Mouse (Mus musculus): ENCODE measurements at regions not wholly inside any gene's neighbourhood (a gene's known extent, or its start where the extent isn't known, plus 50 kb on each side); places are given as distances from the start of the nearest gene placed in this dataset.
A peak's percentile ranks its signal among the peaks of the same experiment; 100 is the strongest.

DNA sequence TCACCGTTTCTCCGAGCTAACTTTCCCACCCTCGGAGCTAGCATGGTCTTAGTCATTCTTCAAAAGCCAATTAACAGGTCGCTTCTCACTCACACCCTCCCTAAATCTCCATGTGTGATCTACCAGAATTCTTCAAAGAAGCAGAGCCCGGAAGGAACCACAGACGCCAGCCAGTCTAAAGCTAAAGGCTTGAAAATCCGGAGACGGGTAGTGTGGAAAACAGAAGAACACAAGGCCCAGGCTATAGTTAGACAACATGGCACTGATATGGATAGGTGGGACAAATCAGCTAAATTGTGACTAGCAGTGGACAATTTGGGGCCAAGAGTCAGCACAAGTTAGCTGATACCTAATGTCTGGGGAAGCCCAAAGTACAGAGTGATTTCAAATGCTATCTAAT is 387.0 kb upstream of the Trpc7 start:
- no peak for DNase-seq (ENCODE audit: low read depth, low spot score)

DNA sequence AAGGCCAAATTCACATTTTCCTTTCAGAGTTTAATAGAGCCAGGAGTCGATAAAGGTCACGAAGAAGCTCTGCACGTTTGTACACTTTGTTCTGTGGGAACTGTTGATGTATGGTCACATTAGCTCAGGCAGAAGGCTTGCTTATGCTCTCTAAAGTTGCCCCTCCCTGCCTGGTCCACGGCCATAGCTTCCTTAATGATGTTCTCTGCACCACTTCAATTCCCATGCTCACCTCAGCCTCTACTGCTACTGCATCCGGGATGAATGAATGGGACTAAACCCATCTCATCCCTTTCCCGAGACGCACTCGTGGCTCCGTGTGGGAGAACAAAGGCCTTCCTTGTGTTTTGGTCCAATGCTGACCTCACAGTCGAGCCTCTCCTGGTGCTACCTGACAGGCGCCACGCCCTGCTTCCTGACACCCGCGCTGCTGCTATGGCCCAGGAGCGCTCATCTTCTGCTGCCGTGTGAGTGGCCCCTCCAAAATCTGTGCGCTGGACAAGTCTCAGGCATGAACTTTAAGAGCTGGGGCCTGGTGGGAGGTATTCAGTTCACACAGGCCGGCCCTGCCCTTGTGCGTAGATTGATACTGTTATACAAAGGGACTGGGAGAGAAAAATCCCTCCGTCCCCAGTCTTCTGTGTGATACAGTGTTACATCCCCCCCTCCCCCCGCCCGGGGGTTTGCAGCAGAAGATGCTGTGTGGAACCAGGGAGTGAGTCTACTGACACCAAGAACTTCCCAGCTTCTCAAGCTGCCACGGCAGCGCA is 386.3 kb upstream of the Trpc7 start:
- no peak for DNase-seq (ENCODE audit: low read depth, low spot score)

DNA sequence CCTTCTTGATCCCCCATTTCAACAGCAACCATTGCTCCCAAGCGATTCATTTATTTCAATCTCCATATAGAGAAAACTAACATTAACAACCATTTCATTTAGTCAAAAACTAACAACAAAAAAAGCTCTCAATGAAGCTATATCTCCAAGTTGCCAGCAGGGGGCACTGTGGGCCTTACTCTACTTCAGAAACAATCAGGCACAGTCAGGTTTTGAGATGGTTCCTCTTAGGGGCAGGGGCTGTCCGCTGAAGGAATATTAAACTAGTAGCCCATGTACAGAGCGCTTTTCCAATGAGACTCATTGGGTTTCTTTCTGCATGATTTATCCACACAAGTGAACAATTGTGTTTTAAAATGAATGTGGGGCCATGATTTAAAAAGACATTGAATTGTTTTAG is 385.7 kb upstream of the Trpc7 start:
- DNase-seq (ENCODE audit: low read depth, low spot score): no peak

DNA sequence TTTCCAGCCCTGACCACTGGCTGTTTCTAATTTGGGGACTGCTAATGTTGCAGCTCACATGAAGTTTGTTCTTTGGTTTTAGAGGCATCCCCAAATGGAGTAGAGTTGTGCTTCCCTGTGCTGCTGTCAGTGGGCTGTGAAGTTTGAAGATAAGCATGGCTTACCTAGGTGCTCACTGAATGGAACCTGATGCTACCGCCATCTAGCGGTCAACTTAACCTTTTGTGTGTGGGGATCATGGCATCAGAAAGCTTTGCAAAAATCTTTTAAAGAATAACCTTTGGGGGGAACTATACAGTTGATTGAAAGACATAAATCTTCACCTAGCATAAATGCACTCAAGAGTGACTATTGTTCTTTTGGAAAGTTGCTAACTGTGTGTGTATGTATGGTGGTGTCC is 382.8 kb upstream of the Trpc7 start:
- no peak for DNase-seq (ENCODE audit: low read depth, low spot score)

DNA sequence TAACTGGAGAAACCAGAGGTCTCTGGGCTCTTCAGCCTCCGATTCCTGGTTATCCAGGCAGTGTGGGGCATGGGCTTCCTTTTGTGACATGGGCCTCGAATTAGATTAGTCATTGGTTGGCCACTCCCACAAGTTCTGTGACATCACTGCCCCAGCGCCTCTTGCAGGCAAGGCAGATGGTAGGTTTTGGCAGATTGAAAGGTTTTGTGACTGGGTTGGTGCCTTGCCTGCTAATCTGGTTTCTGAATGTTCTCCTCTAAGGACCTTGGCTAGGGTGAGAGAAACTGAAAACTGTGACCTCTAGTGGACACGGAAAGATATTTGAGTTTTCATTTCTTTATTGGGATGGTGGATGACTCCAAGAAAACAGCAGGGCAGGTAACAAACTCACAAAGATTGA is 381.3 kb upstream of the Trpc7 start:
- no peak for DNase-seq (ENCODE audit: low read depth, low spot score)

DNA sequence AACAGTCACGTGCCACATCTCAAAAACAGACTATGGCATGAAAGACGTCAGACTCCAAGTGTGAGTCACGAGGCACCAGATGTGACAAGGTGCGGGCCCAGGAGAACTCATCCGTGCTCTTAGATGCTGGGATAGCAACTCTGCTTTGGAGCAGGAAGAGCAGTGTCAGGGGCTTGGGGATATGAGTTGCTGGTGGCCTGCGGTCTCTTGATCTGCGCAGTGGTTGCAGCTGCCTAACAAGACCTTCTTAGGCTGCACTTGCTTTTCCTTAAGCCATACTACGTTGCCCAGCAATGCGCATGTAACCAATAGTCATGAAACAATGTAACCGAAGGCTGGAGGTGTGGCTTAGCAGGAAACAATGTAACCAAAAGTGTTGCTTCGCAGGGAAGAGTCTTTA is 380.1 kb upstream of the Trpc7 start:
- no peak for DNase-seq (ENCODE audit: low read depth, low spot score)

DNA sequence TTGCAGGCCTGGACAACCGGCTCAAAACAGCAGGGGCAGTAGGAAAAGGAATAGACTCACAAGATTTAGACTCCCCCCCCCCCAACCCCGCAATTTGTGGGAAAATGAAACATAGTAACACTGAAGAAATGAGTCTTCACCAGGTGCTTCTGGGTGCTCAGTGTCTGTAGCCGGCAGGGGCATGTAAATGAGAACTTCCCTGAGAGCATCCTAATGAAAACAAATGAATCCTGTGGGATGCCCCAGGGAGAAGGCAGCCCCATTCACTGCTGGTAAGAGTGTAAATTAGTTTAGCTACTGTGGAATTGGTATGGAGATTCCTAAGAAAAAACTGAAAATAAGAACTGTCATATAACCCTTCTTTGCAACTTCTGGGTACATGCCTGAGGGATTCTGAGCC is 377.8 kb upstream of the Trpc7 start:
- no peak for DNase-seq (ENCODE audit: low read depth, low spot score)

DNA sequence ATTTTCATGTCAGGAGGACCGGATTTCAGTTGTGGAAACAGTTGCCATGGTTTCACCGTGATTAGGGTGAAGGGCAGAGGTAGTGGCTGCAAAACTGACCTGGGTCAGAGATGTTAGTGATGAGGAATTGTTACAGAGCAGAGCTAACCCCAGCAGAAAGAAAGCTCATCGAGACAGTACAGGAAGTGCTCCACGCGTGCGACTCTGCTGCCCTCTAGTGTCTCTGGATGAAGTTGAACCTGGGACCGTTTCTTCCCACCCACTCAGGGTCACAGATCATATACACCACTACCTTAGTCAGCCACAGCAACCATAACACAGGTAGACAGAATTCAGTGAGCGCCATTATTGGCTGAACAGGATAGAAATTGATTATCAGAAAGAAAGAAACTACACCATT is 373.8 kb upstream of the Trpc7 start:
- DNase-seq (ENCODE audit: low read depth, low spot score): peak; percentile 34

DNA sequence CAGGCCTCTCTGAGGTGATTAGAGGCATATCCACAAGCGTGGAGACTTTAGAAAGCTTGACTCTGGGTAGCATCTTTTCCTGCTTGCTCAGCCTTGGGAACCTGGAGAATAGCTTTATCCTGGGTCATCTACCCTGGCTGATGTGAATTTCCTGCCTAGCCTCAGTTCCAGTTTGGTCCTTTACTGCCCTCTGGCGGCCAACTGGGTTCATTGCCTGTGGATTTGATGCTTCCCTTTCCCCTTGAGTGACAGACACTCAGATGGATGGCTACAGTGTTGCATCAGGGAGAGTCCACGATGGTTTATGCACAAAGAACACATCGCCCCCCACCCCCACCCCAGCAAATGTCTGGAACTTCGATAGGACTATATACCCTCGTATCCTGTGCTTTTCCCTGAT is 364.1 kb upstream of the Trpc7 start:
- DNase-seq (ENCODE audit: low read depth, low spot score): peak; percentile 43

DNA sequence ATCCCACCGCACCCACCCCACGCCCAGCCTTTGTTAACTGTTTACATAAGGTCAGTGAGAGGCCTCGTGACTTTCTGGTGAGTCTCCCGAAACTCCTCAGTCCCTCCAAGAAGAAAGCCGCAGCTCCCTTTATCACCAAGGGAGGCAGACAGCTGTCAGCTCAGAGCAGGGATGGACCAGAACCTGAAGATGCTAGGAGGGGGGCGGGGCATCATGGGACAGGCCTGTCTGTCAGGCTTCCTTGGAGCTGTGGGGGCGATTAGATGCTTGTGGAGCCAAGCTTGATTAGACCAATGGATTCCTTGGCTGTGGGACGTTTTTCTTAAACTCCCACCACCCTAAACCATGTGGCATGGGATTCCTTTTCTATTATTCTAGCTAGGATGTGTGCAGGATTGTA is 363.7 kb upstream of the Trpc7 start:
- no peak for DNase-seq (ENCODE audit: low read depth, low spot score)

DNA sequence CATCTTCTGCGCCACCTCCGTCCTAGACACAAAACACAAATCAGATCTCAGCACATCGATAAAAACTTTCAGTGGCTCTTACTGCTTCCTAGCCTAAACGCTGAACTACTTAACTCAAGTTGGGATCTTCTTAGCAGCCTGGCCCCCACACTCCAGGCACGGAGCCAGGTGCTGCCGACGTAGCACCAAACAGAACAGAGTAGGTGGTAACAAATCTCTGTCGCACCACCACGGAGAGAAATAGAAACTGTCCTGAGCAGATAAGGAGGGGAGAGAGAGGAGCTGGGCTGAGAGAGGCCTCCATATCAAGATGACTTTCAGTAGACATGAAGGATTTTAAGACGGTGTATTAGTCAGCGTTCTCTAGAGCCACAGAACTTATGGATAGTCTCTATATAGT is 360.1 kb upstream of the Trpc7 start:
- DNase-seq (ENCODE audit: low read depth, low spot score): no peak

DNA sequence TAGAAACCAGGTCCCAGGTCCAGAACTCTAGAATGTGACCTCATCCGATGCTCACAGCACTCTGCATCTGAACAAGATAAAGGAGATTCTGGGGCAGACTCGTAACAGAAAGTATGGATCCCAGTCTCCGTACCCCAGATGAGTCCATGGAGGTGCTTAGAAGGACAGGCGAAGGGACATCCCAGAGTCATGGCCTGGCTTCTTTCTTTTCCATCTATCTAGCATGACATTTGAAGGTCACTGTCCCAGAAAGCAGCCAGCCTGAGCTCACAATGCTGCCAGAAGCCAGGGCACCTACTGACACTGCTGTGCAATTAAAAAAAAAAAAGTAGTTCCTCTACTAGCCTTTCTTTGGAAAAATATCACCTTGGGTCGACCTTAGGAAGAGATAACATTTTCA is 354.1 kb upstream of the Trpc7 start:
- no peak for DNase-seq (ENCODE audit: low read depth, low spot score)

DNA sequence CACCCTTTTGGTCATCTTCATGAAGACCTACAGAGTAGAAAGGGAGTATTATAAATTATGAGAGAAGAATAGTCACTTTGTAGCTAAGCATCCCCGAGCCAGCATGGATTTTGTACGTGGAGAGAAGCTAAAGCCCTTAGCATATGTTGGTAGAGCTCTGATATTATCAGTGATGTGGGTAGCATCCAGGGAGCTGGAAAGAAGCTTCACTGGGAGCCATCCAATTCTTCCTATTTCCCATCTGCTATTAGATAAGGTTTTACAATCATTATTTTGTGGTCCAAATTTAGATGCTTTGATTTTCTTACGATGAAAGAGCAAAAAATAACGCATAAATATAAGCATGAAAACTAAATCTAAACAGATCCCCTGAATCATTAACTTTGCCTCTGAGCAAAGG is 353.6 kb upstream of the Trpc7 start:
- no peak for DNase-seq (ENCODE audit: low read depth, low spot score)

DNA sequence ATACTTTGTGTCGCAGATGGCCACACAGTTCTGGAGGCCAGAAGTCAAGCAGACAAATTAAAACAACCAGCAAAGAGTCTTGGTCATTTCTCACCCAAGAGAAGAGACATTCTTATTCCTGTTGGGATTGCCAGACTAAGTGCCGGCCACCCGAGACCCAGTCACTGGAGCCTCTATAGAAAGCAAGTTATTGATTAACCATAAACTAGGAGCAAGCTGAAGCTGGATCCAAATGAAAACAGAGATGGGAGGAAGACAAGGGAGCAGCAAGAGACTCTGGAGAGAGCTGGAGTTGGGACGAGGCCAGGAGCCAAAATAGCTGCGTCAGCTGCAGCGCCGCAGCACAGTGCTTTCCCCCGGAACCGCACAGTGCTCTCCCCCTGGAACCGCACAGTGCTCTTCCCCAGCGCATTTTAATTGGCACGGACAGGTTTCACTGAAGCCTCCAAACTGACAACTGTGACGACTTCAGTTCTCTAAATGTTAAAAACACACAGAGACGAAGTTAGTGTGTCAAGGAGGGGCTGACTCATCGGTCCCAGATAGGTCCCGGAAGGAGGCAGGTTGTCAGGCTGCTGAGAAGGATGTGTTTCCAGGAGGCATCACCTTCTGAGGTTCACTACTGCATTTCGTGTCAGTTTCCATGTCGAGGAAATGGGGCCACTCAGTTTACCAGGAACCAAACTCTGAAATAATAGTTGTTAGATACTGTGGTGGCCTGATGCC is 350.6 kb upstream of the Trpc7 start:
- no peak for DNase-seq (ENCODE audit: low read depth, low spot score)

DNA sequence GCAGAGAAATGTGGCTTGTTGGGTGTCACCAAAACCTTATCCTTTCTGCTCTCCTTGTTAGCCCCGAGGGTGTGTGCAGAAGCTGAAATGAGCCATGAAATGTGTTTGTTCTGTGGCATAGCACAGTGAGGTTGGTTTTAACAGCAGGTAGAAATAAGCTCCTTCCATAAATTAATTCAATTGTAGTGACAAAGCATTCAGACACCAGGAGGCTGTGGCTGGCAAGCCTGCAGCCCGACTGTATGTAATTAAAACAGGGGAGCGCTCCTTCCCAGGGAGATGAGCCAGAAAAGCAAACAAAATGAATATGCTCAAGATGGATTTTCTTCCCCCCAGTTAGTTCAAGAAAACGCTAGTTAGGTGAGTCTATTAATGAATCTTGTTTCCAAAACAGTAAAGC is 341.1 kb upstream of the Trpc7 start:
- no peak for DNase-seq (ENCODE audit: low read depth, low spot score)

DNA sequence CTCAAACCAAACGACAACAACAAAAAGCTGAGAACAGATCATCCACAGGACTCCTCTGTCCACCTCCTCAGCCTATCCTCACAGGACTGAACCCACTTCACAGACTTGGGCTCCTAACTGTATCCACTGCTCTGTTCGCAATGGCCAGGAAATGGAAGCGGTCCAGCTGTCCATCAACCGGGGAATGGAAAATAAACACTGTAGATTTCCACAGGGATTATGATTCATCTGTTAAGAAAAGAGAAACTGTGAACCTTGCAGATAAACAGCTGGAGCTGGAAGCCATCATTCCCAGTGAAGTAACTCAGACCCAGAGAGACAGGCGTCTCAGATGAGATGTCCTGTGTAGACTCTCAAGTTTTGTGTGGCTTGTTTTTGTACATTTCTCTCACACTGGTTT is 340.4 kb upstream of the Trpc7 start:
- DNase-seq (ENCODE audit: low read depth, low spot score): no peak

DNA sequence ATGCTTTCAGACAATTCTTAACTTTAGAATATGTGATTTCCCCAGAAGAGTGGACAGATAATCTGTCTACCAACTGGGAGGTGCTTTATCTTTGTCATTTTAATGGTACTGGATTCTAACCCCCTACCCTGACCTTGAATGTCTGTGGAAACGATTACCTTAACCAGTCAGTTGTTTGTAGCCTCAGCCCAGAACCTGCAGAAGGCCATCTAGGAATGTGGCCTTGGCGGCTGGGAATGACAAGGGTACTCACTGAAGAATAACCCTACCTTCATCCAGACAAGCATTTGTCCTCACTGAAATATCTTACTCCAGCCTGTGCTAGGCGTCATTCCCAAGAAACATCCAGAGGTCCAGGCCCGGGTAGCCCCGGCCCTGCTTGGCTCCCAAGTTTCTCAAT is 337.1 kb upstream of the Trpc7 start:
- no peak for DNase-seq (ENCODE audit: low read depth, low spot score)

DNA sequence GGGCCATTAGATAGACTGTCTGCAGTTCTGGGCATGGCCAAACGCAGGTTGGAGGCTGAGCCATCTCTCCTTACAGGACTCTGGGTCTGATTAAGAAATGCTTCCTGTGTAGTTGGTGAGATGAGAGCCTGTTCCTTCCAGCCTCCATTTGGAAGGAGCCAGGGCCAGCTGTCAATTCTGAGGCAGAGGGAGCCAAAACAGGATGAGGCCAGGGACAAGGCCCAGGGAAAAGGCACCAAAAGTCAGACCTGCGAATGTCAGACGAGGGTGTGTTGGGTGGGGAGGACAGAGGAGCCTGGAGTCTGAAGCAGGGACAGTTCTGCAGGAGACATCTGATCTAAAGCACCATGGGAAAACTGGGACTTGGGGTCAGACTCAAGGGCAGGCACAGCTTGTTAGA is 335.9 kb upstream of the Trpc7 start:
- no peak for DNase-seq (ENCODE audit: low read depth, low spot score)

DNA sequence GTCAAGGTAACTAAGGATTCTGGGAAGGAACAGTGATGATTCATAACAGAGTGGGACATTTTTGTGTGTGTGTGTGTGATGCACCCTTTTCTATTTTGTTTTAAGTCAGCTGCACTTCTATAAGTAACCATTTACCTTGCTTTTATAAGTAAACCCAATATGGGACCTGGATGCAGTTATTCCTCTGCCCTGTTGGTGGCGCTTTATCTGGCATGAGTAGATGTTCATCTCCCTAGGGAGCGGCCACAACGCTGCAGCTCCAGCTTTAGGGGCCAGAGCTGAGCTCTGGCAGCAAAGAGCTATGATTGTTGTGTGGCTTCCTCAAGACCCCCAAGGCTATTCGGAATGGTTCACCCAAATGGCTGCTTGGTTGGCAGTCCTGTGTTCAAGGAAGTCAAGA is 334.5 kb upstream of the Trpc7 start:
- DNase-seq (ENCODE audit: low read depth, low spot score): no peak

DNA sequence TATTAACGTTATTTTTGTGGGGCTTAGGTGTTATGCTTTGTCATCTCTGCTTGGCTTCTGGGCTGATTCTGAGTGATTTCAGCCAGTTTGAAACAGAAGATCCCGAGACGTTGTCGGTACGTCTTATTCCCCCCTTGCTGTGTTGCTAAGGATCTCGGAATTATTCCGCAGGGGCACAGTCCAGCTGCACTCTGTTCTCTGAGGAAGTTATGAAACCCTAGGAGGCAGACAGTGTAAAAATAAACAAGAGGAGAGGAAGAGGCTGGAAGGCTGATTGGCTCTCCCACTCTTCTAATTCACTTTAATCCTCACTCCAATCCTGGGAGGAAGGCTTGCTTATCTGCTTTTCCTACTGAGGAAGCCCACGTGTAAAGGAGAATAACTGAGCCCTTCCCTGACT is 325.3 kb upstream of the Trpc7 start:
- DNase-seq (ENCODE audit: low read depth, low spot score): no peak

DNA sequence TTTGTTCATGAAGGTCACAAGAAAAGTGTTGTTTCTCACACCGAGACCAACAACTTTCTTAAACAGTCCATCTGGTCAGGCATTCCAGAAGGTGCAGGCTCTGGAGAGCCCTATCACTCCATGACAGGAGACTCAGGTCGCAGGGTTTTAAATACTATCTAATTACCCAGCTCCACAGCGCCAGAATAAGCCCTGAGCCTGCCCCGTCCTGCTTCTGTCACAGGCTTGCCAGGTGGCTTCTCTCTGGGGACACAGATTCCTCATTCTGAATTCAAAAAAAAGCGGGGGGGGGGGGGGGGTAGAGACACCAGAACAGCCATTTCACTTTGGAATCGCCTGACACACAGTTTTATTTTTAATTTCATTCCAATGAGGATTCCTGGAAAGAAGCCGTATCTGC is 320.4 kb upstream of the Trpc7 start:
- no peak for DNase-seq (ENCODE audit: low read depth, low spot score)

DNA sequence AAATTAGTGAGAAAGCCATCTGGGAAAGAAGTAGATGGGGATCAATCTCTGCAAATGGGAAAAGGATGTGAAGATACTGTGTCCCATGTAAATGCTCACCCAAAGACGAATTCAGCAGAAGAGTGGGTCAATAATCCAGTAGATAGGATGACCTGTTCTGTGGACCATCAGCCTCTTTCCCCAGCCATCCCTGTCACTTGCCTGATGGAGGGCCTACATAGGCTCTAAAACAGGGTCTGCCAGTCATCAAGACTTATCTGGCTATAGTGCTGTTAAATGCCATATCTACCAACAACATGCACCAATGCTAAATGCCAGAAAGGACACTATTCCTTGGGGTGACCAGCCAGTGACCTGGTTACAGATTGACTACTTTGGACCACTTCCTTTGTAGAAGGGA is 316.5 kb upstream of the Trpc7 start:
- DNase-seq (ENCODE audit: low read depth, low spot score): no peak

DNA sequence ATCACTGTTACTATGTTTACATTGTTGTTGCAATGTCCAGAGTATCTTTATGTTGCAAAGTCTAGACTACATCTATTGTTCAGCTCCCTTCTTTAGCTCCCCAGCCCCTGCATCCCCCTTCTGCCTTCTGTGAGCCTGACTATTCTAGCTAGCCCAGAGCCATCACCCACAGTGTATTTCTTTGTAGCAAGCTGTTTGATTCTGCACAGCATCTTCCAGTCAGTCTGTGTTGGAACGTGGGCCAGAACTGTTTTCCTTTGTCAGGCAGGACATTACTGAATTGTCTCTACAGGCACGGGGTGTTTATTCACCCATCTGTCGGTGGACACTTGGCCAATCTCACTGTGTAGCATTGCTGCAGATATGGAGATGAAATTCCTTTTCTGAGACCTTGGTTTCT is 295.4 kb upstream of the Trpc7 start:
- no peak for DNase-seq (ENCODE audit: low read depth, low spot score)

DNA sequence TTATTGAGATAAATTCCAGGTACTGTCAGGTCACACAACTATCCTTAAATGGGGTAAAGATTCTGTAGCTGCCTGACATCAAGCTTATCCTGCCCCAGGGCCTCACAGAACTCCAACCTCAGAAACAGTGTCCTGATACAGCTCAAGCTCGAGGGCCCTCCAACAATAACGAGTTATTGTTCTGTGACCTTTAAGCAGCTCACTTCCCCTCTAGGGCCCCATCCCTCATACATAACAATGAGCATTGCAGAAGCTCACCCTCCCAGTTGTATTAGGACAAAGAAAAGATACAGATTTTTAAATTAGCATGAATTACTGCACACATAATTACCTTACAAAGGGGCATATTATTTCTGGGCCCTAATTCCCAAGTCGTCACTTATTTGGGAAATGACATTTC is 293.5 kb upstream of the Trpc7 start:
- no peak for DNase-seq (ENCODE audit: low read depth, low spot score)
